Mouse (Mus musculus): ENCODE results near the gene Shank2. TPM values are rescaled to one million over a fixed set of nuclear protein-coding genes. Genes with fewer than 3 reads are reported as not detected.

Shank2 gene
- total RNA-seq, 2 experiments from 2014 or later = 0.22 to 0.49 TPM

GRCm38 (mm10) chr7:144449637-144450570, 448.2 kb downstream of the Shank2 start:
- DNase-seq = peak; percentile 81 to 85
- intact Hi-C loops (cut with DNase I) = no loop called here

GRCm38 (mm10) chr7:144450661-144451060, 448.9 kb downstream of the Shank2 start:
- no peak for DNase-seq
- intact Hi-C loops (cut with DNase I) = no loop called here

- intact Hi-C loops (cut with DNase I) = no loop called here
- no peak for DNase-seq
These were observed 457.2 kb downstream of the Shank2 start for GRCm38 (mm10) chr7:144458881-144459280.

- DNase-seq = no peak
- intact Hi-C loops (cut with DNase I) = no loop called here
These were observed 459.6 kb downstream of the Shank2 start for GRCm38 (mm10) chr7:144461246-144461902.

- DNase-seq = no peak
- intact Hi-C loops (cut with DNase I) = no loop called here
These were observed 460.8 kb downstream of the Shank2 start for GRCm38 (mm10) chr7:144462577-144462976.

- no peak for DNase-seq
- intact Hi-C loops (cut with DNase I) = no loop called here
These were observed 467.0 kb downstream of the Shank2 start for GRCm38 (mm10) chr7:144468741-144469140.

GRCm38 (mm10) chr7:144469181-144469641, 467.5 kb downstream of the Shank2 start:
- intact Hi-C loops (cut with DNase I) = no loop called here
- peak; percentile 14 to 36 for DNase-seq

GRCm38 (mm10) chr7:144469908-144470544, 468.3 kb downstream of the Shank2 start:
- no peak for DNase-seq
- intact Hi-C loops (cut with DNase I) = loop anchor here (5.0 kb wide), 1 partner anchor 112 kb away; the partner anchor contains the start of gene Fadd

- peak; percentile 87 to 89 for DNase-seq
- intact Hi-C loops (cut with DNase I) = loop anchor here (5.0 kb wide), 1 partner anchor 112 kb away; the partner anchor contains the start of gene Fadd
These were observed 468.9 kb downstream of the Shank2 start, which contains the start of gene Cttn for GRCm38 (mm10) chr7:144470545-144471059. Cttn (minus strand) TSS chr7:144471009.

- no peak for DNase-seq
- intact Hi-C loops (cut with DNase I) = loop anchor here (5.0 kb wide), 1 partner anchor 111 kb away; the partner anchor contains the start of gene Fadd
These were observed 469.4 kb downstream of the Shank2 start for GRCm38 (mm10) chr7:144471103-144471502.

GRCm38 (mm10) chr7:144473486-144473885, 471.8 kb downstream of the Shank2 start:
- intact Hi-C loops (cut with DNase I) = loop anchor here (5.0 kb wide), 1 partner anchor 109 kb away; the partner anchor contains the start of gene Fadd
- no peak for DNase-seq

Small RNA genes lying within 50 kb of the gene (microRNA-seq; reads per million reads assigned to microRNA genes)
- 0 reads per million in 2 experiments for gene Mir3105 (ENCODE audit: borderline number of aligned reads in 2 of 2)

Other genes with a start within 250 kb of the Shank2 start
- 10 to 100 TPM; 19.6 to 26.1 TPM for gene Osbpl5, start 244.9 kb upstream of the Shank2 start, total RNA-seq (2021)
- gene Mrgprg, start 234.9 kb upstream of the Shank2 start, total RNA-seq (2021) = not detected
- 1 to 10 TPM; 1.2 to 1.4 TPM for gene Mrgpre, start 217.4 kb upstream of the Shank2 start, total RNA-seq (2021)
- 1 to 10 TPM; 4.2 to 4.4 TPM for gene Nadsyn1, start 179.1 kb upstream of the Shank2 start, total RNA-seq (2021)
- 1 to 10 TPM; 5.6 to 6.2 TPM for gene Dhcr7, start 178.8 kb upstream of the Shank2 start, total RNA-seq (2021)
- not detected for gene Gm498, start 135.1 kb upstream of the Shank2 start, total RNA-seq (2021)